Mouse (Mus musculus) thymus, postnatal 36 days (tissue): Measurements from ENCODE around the gene Bst2.
A peak's percentile ranks its signal among the peaks of the same experiment; 100 is the strongest.

ENCODE experiments used
- DNase-seq, 2 experiments: peaks; one replicate each; pipeline ENCODE4 v3.0.0; 2022; ENCODE audit warnings: mixed read lengths in 2 of 2

Bst2 gene

GRCm38 (mm10) chr8:71537028-71537867 is at the start of gene Bst2:
Gene Bst2, minus strand, starts transcription at chr8:71537456.
- peak; percentile 89 to 90 for DNase-seq

DNA sequence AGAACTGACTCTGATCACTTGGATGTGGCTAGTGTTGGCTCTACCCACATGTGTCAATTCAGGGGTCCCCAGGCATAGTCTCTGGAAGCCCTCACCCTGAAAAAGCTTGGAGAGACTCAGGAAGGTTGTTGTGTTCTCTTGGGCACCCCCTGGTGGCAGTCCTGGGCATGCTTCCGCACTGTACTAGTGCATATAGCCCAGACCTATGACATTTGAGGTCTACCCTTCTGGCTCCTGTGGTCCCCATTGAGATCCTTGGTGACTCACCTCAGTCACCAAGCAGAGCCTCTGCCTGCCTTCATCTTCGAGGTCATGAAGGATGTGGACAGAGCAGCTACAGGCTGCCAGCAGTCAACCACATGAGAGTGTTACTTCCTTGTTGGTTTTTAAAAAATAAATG is 49.6 kb upstream of the Bst2 start:
- peak; percentile 57 to 63 for DNase-seq

GRCm38 (mm10) chr8:71580201-71580600 is 42.9 kb upstream of the Bst2 start:
- no peak for DNase-seq

- no peak for DNase-seq
Measured at GRCm38 (mm10) chr8:71579476-71579875, 42.2 kb upstream of the Bst2 start.

GRCm38 (mm10) chr8:71579009-71579408 is 41.8 kb upstream of the Bst2 start:
- no peak for DNase-seq

DNA sequence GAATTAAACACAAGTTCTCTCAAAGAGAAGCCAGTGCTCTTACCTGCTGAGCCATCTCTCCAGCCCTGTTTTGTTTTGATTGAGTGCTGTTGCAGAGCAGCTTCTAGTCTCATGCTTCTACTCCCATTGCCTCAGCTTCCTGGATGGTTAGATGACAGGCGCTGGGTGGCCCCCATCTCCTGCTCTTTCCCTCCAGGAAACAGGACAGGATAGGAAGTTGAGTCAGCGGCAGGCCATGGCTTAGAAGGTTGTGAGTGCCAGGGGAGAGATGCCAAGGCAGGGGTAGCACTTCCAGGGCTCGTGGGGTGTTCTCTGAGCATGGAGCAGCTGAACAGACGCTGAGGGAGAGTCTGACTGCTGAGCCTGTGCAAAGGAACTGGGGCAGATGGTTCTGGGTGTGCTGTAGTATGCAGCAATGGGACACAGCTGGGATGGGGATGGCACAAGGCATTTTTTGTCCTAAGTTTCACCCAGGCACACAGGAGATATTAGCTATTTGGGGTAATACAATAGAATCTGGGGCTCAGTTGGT is 40.7 kb upstream of the Bst2 start:
- no peak for DNase-seq

DNA sequence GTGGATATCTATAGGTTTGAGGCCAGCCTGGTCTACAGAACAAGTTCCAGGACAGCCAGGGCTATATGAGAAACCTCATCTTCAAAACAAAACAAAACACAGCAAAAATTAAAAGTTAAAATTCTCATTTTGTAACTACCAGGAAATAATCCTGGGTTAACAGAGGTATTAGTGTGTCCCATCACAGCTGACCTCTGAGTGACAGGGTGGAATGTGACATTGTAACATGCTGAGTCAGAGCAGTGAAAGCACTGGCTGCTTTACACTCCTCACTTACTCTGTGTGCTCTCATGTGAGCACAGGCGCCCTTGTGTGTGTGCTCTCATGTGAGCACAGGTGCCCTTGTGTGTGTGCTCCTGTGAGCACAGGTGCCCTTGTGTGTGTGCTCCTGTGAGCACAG is 37.8 kb upstream of the Bst2 start:
- no peak for DNase-seq

DNA sequence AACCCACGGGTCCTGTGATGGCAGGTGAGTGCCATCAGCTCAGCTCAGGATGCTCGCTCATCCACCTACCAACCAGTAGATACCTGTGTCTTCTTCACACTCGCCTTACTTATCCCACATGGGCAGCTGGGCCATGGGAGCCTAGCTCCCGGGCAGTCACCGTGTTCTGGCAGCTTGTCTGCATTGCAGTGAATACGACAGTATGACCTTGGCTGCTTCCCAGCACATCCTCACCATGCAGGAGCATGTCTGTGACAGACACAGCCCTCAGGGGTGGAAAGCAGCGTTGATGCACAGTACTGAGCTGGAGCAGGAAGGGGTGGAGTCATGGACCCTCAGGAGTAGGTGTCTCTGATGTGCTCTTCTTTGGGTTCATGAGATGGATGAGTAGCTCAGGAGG is 37.2 kb upstream of the Bst2 start:
- DNase-seq = no peak

GRCm38 (mm10) chr8:71572847-71573633 is 35.8 kb upstream of the Bst2 start:
- DNase-seq = no peak

GRCm38 (mm10) chr8:71572077-71572476 is 34.8 kb upstream of the Bst2 start:
- DNase-seq = no peak

DNA sequence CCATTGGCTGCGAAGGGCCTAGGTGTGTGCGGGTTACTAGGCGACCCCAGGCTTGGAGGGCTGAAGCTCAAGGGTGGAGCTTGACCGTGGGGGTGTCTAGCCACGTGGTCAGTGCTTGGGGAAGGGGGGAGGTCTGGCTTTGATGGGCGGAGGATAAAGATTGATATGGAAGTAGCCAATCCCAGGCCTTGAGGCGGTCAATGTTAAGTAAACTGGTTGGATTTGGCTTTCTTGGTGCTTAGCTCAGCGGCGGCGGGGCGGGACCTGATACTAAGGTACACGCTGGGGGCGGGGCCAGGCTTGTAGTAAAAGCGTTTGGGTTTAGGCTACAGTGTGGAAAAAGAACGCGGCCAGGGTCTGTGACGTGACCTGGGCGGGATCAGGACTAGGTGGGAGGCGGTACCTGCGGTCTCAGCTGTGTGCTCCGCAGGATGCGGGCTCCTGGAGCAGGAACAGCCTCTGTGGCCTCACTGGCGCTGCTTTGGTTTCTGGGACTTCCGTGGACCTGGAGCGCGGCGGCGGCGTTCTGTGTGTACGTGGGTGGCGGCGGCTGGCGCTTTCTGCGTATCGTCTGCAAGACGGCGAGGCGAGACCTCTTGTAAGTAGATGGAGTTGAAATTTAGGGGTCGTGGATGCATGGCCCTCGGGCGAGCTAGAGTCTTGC is 33.2 kb upstream of the Bst2 start:
- DNase-seq = peak; percentile 85 to 91

- peak; percentile 54 to 67 for DNase-seq
Measured at GRCm38 (mm10) chr8:71569366-71570290, 32.4 kb upstream of the Bst2 start.

DNA sequence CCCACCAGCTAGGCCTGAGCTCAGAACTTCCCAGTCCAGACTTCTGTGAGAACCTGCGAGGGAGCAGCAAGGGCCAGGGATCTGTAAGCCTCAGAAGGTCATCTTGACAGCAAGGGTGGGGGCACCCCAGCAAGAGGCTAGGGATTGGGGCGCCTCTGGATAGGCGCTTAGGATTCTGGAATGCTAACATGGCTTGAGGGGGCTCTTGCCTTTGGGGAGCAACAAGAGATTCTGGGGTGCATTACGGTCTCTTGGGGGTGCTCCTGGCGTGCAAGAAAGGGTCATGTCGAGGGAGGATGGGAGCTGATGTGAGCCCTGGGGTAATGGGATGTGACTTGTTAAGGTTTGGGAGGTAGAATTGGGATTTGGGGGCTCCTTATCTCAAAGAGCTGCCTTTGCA is 31.7 kb upstream of the Bst2 start:
- no peak for DNase-seq

DNA sequence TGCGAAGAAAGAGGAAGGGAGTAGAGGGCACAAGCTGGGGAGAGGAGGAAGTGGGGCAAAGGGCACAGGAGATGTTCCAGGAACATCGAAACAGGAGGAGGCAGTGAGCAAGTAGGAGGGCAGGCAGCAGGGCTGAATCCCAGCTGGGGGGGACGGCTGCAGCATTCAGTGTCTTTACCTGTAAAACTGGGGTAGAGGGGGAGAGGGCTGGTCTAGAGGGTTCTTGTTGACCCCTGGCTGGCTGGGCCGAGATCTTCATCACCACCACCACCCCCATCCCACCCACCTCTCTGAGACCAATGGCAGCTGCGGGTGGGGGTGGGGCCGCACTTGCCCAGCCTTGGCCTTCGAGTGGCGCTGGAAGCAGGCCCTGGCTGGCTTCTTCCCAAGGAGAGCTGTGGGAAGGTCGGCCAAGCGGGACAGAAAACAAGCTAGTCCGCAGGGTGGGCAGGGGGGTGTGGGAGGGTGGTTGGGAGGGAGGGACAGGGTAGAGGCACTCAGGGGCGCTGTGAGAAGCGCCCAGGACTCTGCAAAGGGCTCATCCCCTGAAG is 31.2 kb upstream of the Bst2 start, which contains the start of gene Slc27a1:
Gene Slc27a1 (plus strand): TSS at position 496 of the 551 bp plus-strand sequence.
- no peak for DNase-seq

- no peak for DNase-seq
Measured at GRCm38 (mm10) chr8:71567587-71567986, 30.3 kb upstream of the Bst2 start.

DNA sequence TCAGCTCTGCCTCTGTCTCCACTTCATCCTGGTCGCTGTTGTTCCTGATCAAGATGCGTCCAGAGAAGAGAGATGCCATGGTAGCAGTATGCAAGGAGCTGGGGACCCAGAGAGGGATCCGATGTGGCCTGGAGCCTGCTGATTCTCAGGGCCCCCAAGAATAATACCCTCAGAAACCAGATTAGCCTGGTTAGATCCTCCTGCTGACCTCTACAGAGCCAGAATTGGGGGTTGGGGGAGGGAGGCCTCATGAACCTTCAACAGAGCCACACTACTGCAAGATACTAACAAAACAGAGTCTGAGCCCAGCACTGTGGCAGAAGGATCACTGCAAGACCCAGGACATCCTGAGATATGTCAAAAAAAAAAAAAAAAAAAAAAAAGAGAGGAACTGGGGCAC is 29.2 kb upstream of the Bst2 start, which contains the start of gene Nxnl1:
Gene Nxnl1 (minus strand): TSS at position 101 of the 400 bp plus-strand sequence.
- DNase-seq = no peak

DNA sequence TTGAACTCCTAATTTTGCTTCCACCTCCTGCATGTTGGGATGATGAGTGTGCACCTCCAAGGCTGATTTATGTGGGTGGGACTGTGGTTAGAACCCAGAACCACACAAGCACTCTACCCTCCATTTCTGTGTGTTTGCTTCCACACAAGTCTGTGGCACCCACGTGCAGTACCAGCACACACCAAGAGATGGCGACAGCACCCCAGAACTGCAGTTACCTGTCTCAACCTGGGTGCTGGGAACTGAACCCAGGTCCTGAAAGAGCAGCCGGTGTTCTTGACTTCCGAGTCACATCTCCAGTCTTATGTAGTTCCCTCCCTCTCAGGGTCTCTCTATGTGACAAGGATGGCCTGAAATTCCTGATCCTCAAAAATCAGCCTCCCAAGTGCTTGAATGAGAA is 26.7 kb upstream of the Bst2 start:
- no peak for DNase-seq

GRCm38 (mm10) chr8:71562751-71563150 is 25.5 kb upstream of the Bst2 start:
- peak; percentile 83 to 86 for DNase-seq

- DNase-seq = peak; percentile 71 to 72
Measured at GRCm38 (mm10) chr8:71561401-71561800, 24.1 kb upstream of the Bst2 start.

- DNase-seq = no peak
Measured at GRCm38 (mm10) chr8:71560765-71561164, 23.5 kb upstream of the Bst2 start.

- DNase-seq = no peak
Measured at GRCm38 (mm10) chr8:71560071-71560470, 22.8 kb upstream of the Bst2 start.
